Mouse (Mus musculus) erythroblast, embryonic 14.5 days (primary cell): ENCODE measurements around the gene Fhad1.

Experiments
- GATA1 ChIP-seq: IDR thresholded peaks from 2 replicates; pipeline ENCODE4 v1.6.1; 2012; ENCODE audit warnings: low read length, inconsistent platforms, mixed read lengths
- TAL1 ChIP-seq: IDR thresholded peaks from 3 replicates; pipeline ENCODE4 v1.6.1; 2012; ENCODE audit warnings: low read length, inconsistent platforms, mixed read lengths

DNA sequence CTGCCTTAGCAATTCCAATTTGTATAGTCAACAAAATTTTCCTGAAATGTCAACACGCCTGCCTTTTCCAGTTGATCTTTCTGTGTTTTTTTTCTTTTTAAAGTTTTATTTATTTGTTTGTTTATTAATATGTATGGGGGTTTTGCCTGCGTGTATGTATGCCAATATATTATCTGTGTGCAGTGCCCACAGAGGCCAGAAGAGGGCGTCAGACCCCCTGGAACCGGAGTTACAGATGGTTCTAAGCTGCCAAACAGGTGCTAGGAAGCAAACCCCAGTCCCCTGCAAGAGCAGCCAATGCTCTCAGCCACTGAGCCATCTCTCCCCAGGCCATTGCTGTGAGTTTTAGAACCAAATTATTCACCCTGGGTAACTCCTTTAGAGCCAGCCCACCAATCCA is 76.3 kb downstream of the Fhad1 start:
- TF ChIP-seq GATA1 (no peak), TAL1 (no peak)
